Mouse (Mus musculus): ENCODE measurements around the gene Zfp37.
"Not testable (repeated sequence)": the region's sequence is repeated elsewhere in the genome, so short reads cannot be mapped to it uniquely, and the experiment has no call there.

Zfp37 gene

GRCm38 (mm10) chr4:62208696-62209380 lies 22.0 kb downstream of the Zfp37 start:
- peak; percentile 26 for DNase-seq (ENCODE audit: low spot score)

DNA sequence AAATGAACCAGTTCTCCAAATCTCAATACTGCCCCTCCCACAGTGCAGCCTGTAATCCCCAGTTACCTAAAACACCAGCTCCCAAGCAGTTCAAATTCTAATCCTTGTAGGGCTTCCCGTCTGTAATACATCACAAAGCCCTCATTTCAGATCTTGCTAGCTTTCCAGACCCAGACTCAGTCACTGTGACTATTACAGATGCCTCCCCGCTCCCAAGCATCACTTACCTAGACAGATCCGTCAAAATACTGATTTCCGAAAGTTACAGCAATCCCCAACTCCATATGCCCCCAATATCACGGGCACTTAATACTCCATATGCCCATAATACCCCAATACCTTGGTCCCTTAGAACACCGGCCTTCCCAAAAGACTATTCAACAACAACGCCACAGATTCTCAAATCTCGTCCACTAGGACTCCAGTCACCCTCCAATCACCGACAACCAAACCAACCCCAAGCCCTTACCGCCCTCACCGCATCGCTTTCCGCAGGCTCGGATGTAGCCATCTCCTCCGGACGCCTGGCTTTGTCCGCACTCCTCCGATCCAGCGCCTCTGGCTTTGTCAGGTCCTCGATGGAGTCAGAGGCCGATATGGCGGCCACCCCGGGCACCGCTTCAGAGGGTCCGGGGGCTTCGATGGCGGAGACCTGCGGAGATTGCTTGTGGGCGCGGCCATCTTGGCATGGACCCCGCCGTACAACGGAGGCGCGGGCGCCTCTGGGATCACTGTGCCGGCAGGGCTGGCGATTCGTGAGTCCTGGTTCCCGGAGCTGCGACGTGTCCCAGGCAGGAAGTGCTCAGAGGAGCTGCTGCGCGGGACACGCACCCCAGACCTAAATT lies 22.8 kb downstream of the Zfp37 start:
- DNase-seq (ENCODE audit: low spot score), result peak; percentile 92

GRCm38 (mm10) chr4:62199923-62200529 lies 30.8 kb downstream of the Zfp37 start:
- DNase-seq (ENCODE audit: low spot score), result no peak

GRCm38 (mm10) chr4:62188778-62189177 lies 42.1 kb downstream of the Zfp37 start:
- no peak for DNase-seq (ENCODE audit: low spot score)

- peak; percentile 15 for DNase-seq (ENCODE audit: low spot score)
Measured at GRCm38 (mm10) chr4:62177282-62177681, 53.6 kb downstream of the Zfp37 start.

DNA sequence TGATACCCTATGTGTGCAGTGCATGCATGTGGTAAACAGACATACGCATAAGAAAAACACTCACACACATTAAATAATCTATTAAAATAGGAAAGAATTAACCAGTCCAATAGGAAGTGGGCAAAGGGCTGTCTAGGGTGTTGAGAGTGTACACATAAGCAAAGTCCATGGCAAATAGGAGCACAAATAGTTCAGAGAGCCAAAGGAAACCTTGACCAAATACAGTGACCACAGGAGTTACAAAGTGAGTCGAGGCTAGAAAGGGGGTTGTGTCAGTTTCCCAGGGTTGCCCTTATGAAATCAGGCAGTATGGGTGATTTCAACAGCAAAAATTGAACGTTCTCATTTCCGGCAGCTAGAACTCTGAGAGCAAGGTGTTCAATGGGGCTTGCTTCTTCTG lies 56.4 kb downstream of the Zfp37 start:
- DNase-seq (ENCODE audit: low spot score), result no peak

GRCm38 (mm10) chr4:62167636-62168035 lies 63.2 kb downstream of the Zfp37 start:
- DNase-seq (ENCODE audit: low spot score), result not testable (repeated sequence)

DNA sequence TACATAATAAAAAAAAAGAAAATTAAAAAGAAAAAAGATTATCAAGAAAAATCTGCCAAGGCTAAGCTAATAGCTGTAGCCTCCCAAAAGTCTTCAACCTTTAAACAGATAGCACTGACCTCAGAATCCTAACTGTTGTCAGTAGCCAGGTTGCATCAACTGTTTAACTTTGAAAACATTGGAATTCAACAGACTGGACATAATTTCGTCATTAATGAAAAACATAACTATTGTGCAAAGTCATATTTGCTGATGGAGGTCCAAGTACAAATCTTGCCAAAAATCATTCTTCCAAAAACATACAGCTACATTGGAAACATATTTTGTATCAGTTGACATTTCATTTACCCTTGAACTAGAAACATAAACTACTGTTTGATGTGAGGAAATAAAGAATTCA lies 72.4 kb downstream of the Zfp37 start:
- DNase-seq (ENCODE audit: low spot score), result no peak

DNA sequence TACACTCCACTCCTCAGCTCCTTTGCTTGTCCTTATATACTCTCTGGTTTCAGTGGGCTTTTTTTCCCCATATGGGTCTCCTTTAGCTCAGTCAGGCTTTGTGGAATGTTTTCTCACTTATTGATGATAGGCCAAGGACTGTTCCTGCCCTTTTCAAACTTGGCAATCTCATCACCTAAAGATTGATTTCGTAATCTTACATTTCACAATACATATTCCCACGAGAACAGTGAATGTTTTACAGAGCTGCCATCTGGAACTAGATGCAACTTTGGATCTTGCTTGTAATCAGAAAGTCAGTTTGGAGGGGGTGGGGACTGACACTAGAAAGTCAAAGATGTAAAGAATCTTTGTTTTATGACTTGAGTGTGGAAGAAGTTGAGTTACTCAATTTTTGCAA lies 80.0 kb downstream of the Zfp37 start, which contains the start of gene Mup21:
Mup21 (minus strand) TSS at position 53 of the 400 bp plus-strand sequence.
- DNase-seq (ENCODE audit: low spot score), result no peak

All from layer of hippocampus, adult 11-12 months (tissue).